Mouse (Mus musculus): ENCODE data around the gene Tfap2a.

Tfap2a gene

DNA sequence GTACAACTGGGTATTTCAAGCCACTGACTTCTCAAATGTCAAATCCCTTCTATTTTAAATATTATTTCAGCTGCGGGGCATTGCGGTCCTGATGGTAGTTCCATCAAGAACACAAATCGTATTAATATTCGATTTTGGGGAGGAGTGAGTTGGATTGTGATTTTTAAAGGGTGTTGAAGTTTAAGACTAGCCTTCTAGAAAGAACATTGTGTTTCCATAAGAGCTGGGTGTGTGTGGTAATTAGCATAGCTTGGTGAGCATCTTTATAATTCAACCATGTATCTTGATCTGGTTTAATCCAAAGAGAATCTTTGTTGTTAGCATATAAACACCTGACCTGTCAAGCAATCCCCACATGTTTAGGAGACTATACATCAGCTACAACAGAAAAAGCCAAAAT lies 24.9 kb downstream of the Tfap2a start:
- no peak for DNase-seq (ENCODE audit: low read depth)

DNA sequence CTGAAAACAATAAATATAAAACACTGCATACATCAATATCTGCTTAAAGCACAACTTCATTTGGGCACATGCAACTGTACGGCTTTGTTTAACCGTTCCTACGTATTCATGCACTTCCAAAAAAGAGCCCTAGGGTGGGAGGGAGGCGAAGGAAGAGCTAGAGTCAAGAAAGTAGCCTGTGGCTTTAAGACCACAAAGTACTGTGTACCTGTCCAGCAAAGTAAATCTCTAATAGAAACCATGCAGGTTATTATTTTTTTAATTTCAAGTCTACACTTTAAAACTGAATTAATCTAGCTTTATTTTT lies 25.7 kb downstream of the Tfap2a start:
- DNase-seq (ENCODE audit: low read depth): no peak

DNA sequence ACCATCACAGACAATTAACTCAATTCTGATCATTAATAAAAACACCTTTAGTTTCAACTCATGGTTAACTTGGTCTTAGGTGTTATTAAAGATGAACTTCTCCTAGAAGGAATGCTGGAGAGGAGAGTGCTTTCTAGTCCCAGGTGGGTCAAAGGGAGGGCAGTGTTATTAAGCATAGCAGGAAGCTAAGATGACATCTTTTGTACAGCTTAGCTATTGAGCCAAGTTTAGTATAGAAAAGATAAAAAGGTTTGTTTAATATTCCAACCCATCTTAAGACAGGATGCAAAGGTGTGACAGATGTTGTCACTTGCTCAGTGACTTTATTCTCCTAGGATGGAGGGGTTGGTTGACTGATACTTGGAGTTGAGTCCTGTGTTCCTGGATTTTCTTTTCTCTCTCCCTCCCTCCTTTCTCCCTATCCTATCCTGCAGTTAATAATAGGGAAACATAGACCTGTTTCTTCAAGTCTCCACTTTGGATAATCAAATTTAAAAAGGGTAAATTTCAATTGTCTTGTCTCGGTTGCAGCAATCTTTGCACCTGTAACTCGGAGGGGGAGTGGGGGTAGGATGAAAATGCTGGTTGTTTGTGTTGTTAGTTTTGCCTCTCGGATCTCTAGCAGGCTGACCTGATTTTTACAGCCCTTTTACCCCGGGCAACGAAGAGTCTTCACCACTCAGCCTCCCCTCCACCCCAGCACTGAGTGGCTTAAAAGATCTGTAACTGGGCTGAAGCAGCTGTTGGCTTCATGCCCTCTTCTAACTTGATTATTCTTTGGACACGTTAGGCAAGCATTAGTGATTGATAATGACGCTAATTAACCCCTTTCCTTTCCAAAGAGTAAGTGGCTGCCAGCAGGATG lies 26.3 kb downstream of the Tfap2a start:
- DNase-seq (ENCODE audit: low read depth): no peak

DNA sequence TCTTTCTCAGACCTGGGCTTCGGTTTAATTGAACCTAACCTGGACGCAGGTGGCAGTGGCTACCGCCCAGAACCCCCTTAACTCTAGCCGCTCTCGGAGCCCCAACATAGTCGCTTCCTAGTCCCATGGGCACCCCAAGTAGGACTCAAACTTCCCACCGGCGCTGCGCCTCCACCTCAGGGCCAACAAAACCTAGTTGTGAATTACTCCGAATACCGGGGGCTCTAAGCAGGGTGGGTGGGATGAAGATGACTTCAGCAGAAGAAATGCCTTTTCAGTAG lies 28.2 kb downstream of the Tfap2a start:
- no peak for DNase-seq (ENCODE audit: low read depth)

DNA sequence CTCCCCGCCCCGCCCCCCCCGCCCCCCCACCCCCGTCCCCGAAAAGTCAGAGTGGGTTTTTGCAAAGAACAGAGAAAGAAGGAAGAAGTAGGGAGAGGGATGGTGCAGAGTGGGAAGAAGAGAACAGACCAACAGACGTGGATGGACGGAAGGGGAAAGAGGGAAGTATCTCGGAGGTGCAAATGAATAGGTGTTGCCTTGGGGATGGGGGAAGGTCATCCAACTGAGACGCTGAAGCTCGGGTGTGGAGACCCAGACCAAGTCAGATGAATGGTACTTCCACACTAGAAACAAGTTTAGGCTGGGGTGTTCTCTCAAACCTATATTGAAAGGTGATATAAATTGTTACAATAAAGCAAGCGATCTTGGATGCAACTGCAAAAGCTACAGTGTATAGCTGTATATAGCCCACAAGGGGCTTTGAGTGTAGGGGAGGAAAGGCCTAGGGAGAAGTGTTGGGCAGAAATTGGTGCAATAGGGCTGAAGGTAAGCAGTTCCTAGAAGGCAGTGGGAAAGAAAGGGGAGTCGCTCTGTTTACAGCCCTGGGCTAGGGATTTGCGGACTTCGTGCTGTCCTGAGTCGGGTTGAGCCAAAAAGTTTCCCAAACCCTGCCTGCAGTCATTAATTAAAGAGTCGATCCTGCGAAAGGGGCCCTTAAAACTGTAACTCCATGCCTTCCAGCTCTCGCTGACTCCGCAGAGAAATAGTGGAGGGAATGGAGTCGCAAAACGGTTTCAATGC lies 28.7 kb downstream of the Tfap2a start:
- no peak for DNase-seq (ENCODE audit: low read depth)

DNA sequence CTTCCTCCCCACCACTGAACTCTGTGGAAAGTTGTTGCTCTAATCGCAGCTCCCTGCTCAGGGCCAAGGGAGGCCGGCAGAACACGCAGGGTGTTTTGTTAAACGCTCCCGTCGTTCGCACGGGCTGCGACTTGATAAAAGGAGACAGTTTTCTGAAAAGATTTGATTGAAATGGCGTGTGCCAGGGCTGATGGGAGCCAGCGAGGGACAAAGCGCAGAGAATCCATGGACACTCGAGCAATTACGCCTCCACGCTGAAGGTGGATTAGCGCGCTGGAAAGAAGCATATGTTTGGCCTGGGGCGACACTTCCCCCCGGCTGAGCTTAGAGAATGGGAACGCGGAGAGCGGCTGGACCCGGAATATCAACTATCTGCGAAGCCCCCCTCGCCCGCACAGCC lies 29.3 kb downstream of the Tfap2a start:
- no peak for DNase-seq (ENCODE audit: low read depth)

DNA sequence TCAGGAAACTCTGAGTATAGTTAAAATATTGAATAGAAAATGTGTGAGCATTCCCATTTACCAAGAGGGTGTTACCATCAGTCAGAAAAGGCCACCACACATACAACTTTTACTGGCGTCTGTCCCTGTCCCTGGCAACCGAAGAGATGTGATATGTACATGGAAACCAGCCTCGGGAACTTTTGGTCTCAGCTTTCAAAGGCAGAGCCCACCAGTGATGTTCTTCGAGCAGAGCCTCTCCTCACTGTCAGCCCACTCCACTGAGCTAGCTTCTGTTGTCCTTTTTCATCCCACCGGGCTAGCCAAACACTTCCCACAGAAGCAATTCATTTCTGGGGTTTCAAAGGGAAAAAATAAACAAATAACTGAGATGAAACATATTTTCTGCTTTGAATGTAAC lies 29.9 kb downstream of the Tfap2a start:
- DNase-seq (ENCODE audit: low read depth): no peak

DNA sequence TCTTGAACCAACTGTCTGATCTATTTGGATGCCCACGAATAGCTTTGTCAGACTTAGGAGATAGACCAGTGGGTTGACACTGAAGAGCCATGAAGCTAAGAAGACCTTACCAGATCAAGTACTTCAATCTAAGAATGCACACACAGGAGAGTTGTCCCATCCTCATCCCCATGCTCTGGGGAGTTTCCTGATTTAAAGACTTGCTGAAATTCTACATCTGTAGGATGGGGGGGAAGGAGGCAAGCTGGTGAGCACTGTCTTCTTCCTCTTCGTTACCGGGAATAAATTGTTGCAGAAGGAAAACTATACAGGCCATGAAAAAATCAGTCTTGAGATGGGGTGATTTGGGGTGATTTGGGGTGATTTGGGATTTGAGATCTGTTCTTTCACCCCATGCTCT lies 30.5 kb downstream of the Tfap2a start:
- DNase-seq (ENCODE audit: low read depth): no peak

DNA sequence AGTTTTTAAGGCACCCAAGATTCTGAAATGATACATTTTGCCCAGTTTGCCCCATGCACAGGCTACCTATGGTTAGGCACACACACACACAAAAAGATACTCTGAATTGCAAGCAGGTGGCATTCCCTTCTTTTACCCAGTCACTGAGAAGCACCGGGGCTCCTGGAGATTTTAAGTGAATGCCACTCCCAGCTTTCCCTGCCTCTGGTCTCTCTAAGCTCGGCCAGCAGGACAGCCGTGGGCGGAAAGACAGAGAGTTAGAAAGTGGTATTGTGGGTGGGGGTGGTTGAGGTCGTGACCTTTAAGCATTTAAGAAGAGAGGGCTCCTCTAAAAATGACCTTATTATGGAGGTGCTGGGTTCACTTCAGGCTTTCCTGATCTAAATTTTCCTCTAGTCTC lies 31.6 kb downstream of the Tfap2a start:
- DNase-seq (ENCODE audit: low read depth): no peak

DNA sequence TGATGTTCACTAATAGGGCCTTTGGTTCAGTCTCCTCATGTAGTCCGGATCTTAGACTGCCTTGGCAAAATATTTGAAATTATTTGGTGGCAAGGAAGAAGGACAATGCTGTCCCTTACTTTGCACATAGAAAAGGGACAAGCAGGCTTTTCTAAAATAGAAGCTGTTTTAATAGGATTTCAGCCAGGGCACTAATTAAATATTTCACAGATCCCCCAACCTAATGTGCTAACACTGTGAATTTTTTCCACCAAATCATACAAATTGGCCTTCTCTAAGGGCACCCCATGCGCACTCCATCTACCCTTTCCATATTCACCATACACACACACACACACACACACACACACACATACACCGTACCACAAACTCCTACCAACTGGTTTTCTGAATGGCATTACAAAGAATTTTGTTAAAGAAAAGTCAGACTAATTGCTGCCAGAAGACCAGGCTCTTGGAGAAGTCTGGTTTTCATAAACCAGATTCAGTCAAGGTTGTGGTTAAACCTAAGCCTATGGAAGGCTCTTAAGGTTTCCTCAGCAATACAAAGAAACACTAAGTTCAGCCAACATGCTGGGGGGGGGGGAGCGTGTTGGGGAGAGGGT lies 32.3 kb downstream of the Tfap2a start:
- DNase-seq (ENCODE audit: low read depth): no peak

DNA sequence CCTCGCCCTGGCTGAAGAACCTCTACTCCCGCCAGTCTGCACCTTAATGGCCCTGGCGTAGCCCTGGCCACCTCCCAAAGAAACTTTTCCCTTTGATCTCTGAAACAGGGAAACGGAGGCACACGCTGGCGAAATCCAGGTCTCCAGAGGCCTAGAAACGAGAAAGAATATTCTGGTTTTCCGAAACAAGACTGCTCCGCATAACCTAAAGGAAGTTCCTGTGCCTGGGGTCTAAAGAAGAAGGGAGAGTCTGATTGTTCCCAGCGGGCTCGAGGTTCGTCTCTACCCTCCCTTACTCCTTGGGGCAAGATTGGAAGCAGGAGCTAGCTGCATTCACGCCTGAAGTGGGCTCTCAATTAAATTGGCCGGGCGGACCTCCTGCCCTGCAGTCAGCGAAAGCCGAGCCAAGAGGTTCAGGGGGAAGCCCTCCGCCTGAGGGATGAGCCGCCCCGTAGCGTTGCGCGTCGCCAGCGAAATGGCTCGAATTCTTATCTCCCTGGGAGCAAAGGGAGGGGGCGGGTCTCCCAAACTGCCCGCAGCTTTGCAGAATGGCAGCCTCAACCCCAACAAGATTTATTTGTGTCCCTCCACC lies 33.2 kb downstream of the Tfap2a start:
- DNase-seq (ENCODE audit: low read depth): no peak

DNA sequence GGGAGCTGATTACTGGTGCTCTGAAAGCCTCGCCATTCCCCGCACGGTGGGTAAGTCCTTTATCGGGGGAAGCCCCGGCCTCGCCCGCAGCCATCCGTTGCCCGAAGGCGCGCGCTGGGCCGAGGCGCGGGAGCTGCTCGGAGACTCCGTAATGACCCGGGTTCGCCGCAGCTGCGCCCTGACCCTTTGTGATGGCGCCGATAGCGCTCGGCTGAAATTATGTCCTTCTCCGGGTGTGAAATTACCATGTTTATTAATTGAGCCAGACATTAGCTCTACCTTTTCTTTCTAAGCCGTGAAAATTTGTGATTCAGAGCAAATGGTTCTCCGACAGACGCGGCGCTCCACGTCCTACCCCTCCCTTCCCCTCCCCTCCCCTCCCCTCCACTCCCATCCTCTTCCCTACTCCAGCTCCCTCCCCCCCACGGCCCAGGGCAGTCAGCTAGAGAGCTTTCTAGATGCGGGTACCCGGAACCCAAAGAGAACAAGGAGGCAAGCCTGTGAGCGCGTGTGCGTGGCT lies 34.1 kb downstream of the Tfap2a start:
- no peak for DNase-seq (ENCODE audit: low read depth)

DNA sequence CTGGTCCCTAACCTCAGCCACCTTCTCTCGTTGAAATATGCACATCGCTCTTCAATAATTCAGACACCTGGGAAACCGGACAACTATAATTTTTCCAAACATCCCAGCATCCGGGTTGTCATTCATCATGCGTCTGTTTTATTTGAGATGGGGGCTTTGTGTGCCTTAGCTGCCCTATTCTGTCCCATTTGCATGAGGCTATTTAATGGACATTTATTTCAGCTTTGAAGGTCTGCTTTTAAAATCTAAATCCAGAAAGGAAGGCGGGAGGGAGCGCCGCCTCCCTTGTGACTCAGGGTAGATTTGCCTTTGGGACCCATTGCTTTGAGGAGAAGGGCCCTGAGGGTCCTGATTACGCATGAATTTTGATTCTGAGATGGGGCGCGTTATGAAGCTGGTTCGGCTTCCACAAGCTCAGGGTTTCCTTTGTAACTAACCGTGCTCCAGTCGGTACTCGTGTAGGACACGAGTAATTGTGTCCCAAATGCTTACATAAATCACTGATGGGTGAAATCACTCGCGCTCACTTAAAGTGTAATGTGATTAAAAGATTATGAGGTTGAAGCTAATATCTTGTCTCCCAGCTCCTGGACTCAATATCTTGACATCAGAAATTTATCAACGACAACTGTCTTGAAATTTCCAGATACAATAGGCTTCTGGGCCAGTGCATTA lies 34.9 kb downstream of the Tfap2a start:
- DNase-seq (ENCODE audit: low read depth): no peak

DNA sequence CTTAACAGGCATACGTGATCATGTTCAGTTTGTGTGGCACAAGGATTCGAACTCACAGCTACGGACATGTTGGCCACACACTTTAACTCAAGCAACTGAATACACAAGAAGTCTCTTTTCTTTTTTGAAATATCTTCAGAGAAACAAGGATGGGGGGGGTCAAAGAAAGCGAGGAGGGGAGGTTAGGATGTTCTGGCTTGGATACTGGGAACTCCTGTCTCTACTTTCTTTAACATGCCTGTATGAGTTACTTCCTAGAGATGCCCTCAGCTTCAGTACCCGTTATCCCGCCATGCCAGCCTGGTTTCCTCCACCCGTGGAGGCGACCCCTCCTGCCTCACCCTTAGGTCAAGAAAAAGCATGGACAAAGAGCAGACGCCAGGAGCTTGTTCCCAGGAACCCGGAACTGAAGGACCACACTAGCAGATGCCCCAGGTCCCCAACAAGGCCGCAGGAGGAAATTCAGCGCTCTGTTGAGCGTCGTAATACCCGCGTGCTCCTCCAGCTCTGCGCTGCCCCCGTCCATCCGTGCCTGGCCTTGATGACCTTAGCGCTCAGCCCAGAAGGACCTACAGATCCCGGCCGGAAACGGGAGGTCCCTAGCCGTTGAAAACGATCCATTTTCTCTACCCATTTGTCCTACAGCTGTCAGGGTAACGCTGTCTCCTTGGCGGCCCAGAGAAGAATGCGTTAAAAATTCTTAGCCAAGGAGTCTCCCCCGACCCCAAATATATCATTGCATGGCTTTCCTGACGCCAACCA lies 35.6 kb downstream of the Tfap2a start:
- DNase-seq (ENCODE audit: low read depth): no peak

DNA sequence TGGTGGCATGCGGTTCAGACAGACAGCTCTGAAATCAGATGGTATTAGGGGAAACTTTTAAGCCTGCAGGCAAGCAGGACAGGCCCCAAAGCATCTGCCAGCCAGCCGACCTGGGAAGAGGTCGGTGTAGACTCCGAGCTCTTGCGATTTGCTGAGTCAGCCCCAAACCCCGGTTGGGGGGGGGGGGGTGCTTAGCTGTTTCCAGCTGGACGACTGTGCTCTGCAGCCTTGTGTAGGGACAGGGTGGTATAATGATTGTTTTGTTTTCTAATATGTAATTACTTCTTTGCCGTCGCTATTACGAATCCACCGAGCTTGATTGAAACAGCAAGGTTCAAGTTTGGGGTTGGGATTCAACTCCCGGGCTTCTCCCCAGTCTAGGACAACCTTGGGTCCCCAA lies 36.5 kb downstream of the Tfap2a start:
- no peak for DNase-seq (ENCODE audit: low read depth)

DNA sequence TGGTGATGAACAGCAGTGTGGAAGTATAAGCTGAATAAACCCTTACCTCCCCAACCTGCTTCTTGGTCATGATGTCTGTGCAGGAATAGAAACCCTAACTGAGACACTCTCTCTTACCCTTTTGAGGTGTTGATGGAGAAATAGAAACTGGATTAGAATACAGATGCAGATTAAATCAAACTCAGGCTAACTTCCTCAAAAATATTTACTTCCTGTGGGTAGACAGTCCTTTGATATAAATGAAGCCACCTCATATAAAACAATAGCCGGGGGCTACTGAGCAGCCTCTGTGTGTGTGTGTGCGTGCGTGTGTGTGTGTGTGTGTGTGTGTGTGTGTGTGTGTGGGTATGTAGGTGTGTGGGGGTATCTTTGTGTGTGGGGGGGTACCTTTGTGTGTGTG lies 52.4 kb downstream of the Tfap2a start:
- DNase-seq (ENCODE audit: low read depth): no peak

DNA sequence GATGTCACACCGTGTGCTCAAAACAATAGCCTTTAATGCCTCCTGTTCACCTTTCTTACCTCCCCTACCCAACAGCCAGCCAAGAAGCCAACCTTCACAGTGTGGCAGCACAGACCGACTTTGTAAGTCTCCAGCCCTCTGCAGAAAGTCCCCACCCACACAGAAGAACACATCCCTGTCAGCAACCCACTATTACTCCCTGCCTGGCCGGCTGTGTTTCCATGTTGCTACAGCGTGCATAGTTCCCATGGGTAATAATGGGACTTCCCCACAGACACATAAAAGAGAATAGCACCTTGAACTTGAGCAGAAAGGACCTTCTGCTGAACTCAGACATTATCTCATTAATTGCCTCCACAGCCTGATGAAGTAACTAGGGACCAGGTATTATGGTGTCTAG lies 61.4 kb downstream of the Tfap2a start:
- no peak for DNase-seq (ENCODE audit: low read depth)

Data from c-Kit-positive CD71-negative TER-119-negative erythroid progenitor cells, embryonic 14.5 days (primary cell).